Mouse (Mus musculus) hindbrain, embryonic 10.5 days (tissue): ENCODE measurements around the gene Rpl41. TPM values are rescaled to one million over a fixed set of nuclear protein-coding genes. Genes with fewer than 3 reads are reported as not detected.
"Not testable (repeated sequence)": the region's sequence is repeated elsewhere in the genome, so short reads cannot be mapped to it uniquely, and the experiment has no call there.

Source experiments
- DNase-seq: peaks from one replicate; pipeline ENCODE4 v3.0.0-alpha.2; 2017; ENCODE audit warnings: low spot score
- H3K27ac ChIP-seq: fragments of 300-500 bp; sonication (generic); 2 replicates; pipeline ENCODE4 v1.5.1; 2016; ENCODE audit warnings: mild to moderate bottlenecking, moderate library complexity
- H3K27me3 ChIP-seq: fragments of 300-500 bp; sonication (generic); 2 replicates; pipeline ENCODE4 v1.6.1; 2016; ENCODE audit warnings: mild to moderate bottlenecking; ENCODE audit not compliant: poor library complexity, insufficient read depth, severe bottlenecking
- H3K36me3 ChIP-seq: fragments of 300-500 bp; sonication (generic); 2 replicates; pipeline ENCODE4 v1.6.1; 2016; ENCODE audit warnings: mild to moderate bottlenecking, moderate library complexity
- H3K4me1 ChIP-seq: fragments of 300-500 bp; sonication (generic); replicated peaks from 2 replicates; pipeline ENCODE4 v1.6.1; 2016; ENCODE audit warnings: mild to moderate bottlenecking
- H3K4me3 ChIP-seq: fragments of 300-500 bp; sonication (generic); 2 replicates; pipeline ENCODE4 v1.5.1; 2016; ENCODE audit warnings: mild to moderate bottlenecking, moderate library complexity
- H3K9me3 ChIP-seq: fragments of 300-500 bp; sonication (generic); 2 replicates; pipeline ENCODE4 v1.6.1; 2016; ENCODE audit warnings: mild to moderate bottlenecking, moderate library complexity
- WGBS: fragments of 180-500 bp; shearing (Covaris S2); methylation state at CpG from one replicate; pipeline ENCODE4 v1.1.7; 2016; 5-methylcytosine and 5-hydroxymethylcytosine counted together
- polyA plus RNA-seq: library from polyadenylated mRNA; unstranded; fragments of >200 nt; fragmentation: Nextera tagmentation; extraction: Ambion mirVana; gene quantifications from 2 replicates; pipeline ENCODE4 v1.2.1, GENCODE M21; 2016

Gene Rpl41
- polyA plus RNA-seq, 1 experiment from 2014 or later = 2,868 TPM

DNA sequence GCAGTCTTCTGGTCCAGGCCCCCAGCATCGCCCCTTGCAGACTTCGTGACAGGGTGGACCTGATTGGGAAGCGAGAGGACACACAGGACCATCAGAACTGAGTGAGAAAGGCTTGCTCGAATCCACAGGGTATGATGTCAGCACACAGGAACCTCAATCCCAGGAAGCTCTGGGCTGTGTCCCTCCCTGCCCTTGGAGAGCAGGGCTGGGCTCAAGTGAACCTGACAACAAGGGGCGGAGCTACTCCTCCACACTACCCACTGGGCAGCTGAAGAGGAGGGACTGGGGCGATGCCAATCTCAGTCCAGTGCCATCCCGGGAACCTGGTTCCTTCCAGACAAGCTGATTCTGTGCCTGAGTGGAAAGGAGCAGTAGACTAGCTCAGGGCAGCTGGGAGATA lies 34.5 kb upstream of the Rpl41 start:
- Histone ChIP-seq H3K9me3 (no peaks in the 10 kb centered on the region), H3K4me3 (peak overlapping the region; percentile 5; the same call in 1 of the 2 replicates), H3K27me3 (peaks cover 58% of the 10 kb centered on the region), H3K36me3 (no peaks in the 10 kb centered on the region), H3K27ac (no peak overlapping the region), H3K4me1 (peaks cover 21% of the 10 kb centered on the region)
- 15% methylated on average over 7 of the region's 7 CpGs for WGBS
- no peak for DNase-seq

DNA sequence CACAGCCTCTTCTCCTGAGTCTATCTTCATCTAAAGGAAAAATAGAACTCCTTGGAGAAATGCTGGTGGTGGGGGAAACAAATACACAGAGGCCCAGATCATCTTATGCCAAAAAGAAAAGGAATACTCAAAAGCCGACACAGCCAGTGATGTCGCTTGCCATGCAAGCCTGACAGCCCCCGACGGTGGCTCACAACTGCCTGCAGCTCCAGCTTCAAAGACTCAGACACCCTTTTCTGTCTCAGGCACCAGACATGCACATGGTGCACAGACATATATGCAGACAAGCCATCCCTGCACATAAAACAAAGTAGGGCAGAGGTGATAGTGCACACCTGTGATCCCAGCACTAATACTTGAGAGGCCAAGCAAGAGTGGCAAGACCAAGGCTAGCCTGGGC lies 30.6 kb upstream of the Rpl41 start:
- Histone ChIP-seq H3K4me3 (no peak overlapping the region), H3K4me1 (peaks cover 7% of the 10 kb centered on the region; the same call in 1 of the 2 replicates), H3K9me3 (0 out of 2 replicates have a peak, but pooled peaks cover 2% of the 10 kb centered on the region), H3K36me3 (peaks cover 3% of the 10 kb centered on the region; the same call in 1 of the 2 replicates), H3K27ac (no peak overlapping the region), H3K27me3 (peaks cover 20% of the 10 kb centered on the region)
- DNase-seq = no peak
- 86% methylated on average over 4 of the region's 4 CpGs for whole genome bisulfite sequencing

DNA sequence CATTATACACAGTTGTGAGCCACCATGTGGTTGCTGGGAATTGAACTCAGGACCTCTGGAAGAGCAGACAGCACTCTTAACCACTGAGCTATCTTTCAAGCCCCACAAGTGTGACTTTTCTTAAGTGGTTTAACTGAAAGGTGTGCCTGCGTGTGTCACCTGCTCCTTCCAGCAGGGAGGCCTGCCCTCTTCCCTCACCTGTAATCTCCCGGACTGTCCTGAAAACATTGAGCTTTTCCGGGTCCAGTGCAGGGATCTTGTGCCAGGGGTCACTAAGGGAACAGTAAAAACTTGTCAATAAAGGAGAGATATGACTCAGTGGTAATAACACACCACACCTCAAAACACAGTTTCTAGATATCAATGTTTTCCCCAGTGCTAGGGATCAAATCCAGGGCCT lies 30.2 kb upstream of the Rpl41 start:
- 0 out of 2 replicates have a peak, but pooled peaks cover 2% of the 10 kb centered on the region for H3K9me3 ChIP-seq
- peaks cover 3% of the 10 kb centered on the region; the same call in 1 of the 2 replicates for H3K36me3 ChIP-seq
- 89% methylated on average over 3 of the region's 3 CpGs for WGBS
- no peak overlapping the region for H3K27ac ChIP-seq
- H3K4me1 ChIP-seq = peaks cover 7% of the 10 kb centered on the region; the same call in 1 of the 2 replicates
- H3K4me3 ChIP-seq = no peak overlapping the region
- DNase-seq = no peak
- peaks cover 16% of the 10 kb centered on the region for H3K27me3 ChIP-seq

DNA sequence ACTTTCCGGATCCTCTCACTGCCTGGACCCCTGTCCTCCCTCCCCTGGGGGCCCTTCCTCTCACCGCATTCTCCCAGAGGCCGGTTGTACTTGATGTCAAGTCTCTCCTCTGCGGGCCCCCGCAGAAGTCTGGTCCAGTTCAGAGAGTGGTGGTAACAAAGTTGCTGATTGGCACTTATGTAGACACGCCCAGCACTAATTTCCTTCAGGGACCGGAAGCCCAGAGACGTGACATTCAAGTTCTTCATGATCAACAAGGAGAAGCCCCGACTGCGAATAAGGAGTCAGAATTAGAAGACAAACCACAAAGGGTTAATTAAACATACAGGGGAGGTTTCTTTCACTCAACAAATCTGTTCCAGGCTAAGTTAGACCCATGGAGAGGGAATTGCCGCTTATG lies 29.2 kb upstream of the Rpl41 start:
- Histone ChIP-seq H3K4me3 (no peak overlapping the region), H3K36me3 (peaks cover 3% of the 10 kb centered on the region; the same call in 1 of the 2 replicates), H3K27ac (no peak overlapping the region), H3K9me3 (0 out of 2 replicates have a peak, but pooled peaks cover 2% of the 10 kb centered on the region), H3K4me1 (no peaks in the 10 kb centered on the region; the same call in 1 of the 2 replicates), H3K27me3 (peaks cover 7% of the 10 kb centered on the region; the same call in 1 of the 2 replicates)
- no peak for DNase-seq
- WGBS = 80% methylated on average over 11 of the region's 11 CpGs

DNA sequence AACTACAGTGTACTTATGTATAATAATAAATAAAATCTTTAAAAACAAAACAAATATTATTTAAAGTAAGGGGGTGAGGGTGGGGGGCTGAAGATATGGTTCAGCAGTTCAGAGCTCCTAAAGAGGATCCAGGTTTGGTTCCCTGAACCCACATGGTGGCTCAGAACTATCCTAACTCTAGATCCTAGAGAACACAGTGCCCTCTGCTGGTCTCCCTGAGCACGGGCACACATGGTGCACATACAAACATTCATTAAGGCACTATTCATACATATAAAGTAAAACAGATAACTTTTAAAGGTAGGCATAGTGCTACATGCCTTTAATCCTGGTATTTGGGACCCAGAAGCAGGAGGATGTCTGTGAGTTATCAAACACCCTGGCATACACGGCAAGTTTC lies 26.0 kb upstream of the Rpl41 start:
- 94% methylated on average over 2 of the region's 2 CpGs for WGBS

DNA sequence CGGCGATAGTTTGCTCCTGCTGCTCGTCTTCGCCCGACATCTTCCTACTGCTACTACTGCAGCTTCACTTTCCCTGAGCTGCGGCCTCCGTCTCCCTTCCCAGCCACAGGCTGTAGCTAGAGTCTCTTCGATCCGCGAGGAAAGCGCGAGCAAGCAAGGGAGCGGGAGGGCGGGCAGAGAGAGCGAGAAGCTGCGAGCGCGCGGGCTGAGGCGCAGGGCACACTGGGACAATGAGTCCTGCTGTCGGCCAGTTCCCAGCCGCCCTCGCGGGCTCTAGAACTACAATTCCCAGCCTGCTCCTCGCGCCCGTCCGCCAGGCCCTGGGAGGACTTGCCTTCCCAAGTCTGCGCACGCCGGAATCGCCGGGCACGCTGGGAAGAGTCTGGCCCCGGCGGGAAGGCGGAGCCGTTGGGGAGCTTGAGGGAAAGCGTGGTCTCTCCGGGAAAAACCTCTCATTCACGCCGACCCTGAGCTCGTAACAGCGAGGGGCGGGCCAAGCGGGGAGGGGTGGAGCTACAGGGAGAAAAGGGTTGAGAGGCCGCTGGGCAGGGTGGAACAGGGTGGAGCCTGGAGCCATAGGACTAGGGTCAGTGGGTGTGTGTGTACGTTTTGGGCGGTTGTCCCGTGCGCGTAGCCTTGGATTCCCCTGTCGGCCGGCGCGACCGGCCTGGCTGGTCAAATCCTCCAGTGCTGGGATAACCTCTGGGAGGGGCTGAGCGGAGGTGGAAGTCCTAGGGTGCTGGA lies 16.9 kb upstream of the Rpl41 start, which contains the start of gene Pa2g4:
Pa2g4 (minus strand) TSS at position 200 of the 744 bp plus-strand sequence.
- peak; percentile 100 for DNase-seq
- H3K4me3 ChIP-seq = peak within 1 kb of the TSS; percentile 98
- H3K27me3 ChIP-seq = no peaks in the 10 kb centered on the region
- WGBS = under 1% methylated on average over 58 of the region's 58 CpGs
- peaks cover 31% of the 10 kb centered on the region for H3K36me3 ChIP-seq
- no peaks in the 10 kb centered on the region for H3K9me3 ChIP-seq
- H3K4me1 ChIP-seq = peaks cover 31% of the 10 kb centered on the region
- peak within 1 kb of the TSS; percentile 94 for H3K27ac ChIP-seq

More for the DNA sequence above, 26.0 kb upstream of the Rpl41 start:
- Histone ChIP-seq H3K4me1 (no peaks in the 10 kb centered on the region; the same call in 1 of the 2 replicates), H3K27ac (no peak overlapping the region), H3K4me3 (no peak overlapping the region), H3K36me3 (peaks cover 3% of the 10 kb centered on the region; the same call in 1 of the 2 replicates), H3K27me3 (no peaks in the 10 kb centered on the region), H3K9me3 (0 out of 2 replicates have a peak, but pooled peaks cover 2% of the 10 kb centered on the region)
- DNase-seq = no peak

DNA sequence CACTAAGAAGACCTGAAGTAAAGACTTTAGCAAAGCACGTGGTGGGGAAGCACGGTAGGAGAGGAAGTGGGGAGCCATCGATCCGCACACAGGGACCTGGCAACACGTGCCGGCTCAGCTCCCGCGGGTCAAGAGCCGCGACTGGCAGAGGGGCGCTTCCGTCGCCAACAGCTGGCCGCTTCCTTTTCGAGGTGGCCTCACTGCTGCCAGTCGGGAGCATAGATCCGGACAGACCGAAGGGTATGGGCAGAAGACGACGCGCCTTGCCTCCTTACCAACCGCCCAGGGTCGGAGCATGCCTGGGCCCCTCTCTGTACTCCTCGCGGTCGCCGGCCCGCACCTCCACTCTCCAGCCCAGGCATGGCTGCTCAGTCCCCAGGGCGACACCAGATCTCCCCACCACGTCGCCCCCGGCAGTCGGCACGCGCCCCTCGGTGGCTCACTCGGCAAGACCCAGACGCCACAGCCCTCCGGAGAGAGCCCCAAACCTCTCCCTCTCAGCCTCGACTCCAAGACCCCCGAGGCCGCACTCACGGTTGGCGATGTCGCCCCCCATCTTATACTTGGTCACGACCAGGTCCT lies 16.2 kb upstream of the Rpl41 start:
- Histone ChIP-seq H3K4me3 (peak overlapping the region; percentile 98), H3K27me3 (no peaks in the 10 kb centered on the region), H3K27ac (peak overlapping the region; percentile 94), H3K9me3 (no peaks in the 10 kb centered on the region), H3K36me3 (peaks cover 37% of the 10 kb centered on the region), H3K4me1 (peaks cover 31% of the 10 kb centered on the region)
- WGBS = under 1% methylated on average over 46 of the region's 46 CpGs
- peak; percentile 61 for DNase-seq

DNA sequence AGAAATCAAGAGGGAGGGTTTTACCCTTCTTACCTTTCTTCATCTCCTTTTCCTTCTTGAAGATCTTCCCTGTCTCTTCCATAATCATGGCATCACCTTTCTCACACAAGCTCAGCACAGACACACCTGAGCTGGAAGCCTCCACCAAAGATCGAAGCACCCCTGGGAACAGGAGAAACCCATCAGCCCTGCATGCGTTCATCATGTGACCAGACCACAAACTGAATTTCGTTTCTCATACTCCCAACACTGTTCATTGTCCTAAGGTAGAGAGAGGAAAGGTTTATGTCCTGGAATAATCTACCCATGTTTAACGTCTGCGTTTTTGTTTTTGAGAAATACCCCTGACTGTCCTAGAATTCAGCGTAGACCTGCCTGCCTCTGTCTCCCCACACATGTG lies 14.4 kb upstream of the Rpl41 start:
- H3K4me1 ChIP-seq = peaks cover 31% of the 10 kb centered on the region
- no peaks in the 10 kb centered on the region for H3K9me3 ChIP-seq
- H3K4me3 ChIP-seq = peak overlapping the region; percentile 98
- H3K27ac ChIP-seq = no peak overlapping the region
- H3K27me3 ChIP-seq = no peaks in the 10 kb centered on the region
- 95% methylated on average over 6 of the region's 6 CpGs for WGBS
- no peak for DNase-seq
- H3K36me3 ChIP-seq = peaks cover 55% of the 10 kb centered on the region

DNA sequence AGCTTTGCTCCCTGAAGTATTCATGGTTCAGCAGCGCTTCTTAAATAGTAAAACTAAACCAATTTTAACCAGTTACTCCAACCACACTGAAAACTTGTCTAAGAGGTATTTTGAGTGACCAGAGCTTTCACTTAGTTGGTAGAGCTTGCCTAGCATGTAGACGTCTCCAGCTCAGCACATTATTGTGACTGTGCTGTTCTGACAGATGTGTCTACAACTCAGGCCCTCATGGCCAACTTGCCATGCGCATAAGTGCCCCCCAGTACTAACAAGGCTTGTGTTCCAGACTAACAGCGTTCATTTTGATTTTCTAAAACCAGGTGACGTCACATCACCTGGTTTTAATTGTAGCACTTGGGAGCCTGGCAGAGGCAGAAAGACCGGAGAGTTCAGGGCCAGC lies 7.9 kb upstream of the Rpl41 start:
- 84% methylated on average over 6 of the region's 6 CpGs for WGBS

DNA sequence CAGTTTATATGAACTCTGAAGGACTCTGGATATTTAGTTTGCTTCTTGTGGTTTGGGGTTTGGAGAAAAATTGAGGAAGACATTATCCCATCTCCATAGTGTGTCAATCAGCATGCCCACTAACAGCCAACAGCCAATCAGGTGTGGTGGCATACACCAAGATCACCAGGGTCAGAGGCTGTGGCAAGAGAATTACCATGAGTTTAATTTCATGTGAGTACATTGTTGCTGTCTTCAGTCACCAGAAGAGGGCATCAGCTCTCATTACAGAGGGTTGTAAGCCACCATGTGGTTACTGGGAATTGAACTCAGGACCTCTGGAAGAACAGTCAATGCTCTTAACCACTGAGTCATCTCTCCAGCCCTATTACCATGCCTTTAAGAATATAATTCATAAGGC lies 7.2 kb upstream of the Rpl41 start:
- H3K9me3 ChIP-seq = no peaks in the 10 kb centered on the region
- H3K36me3 ChIP-seq = peaks cover 49% of the 10 kb centered on the region
- DNase-seq = no peak
- no peak overlapping the region for H3K4me3 ChIP-seq
- H3K27me3 ChIP-seq = no peaks in the 10 kb centered on the region
- H3K27ac ChIP-seq = no peak overlapping the region
- no peaks in the 10 kb centered on the region for H3K4me1 ChIP-seq

More for the DNA sequence above, 7.9 kb upstream of the Rpl41 start:
- H3K9me3 ChIP-seq = no peaks in the 10 kb centered on the region
- H3K36me3 ChIP-seq = peaks cover 55% of the 10 kb centered on the region
- H3K4me3 ChIP-seq = no peak overlapping the region
- H3K4me1 ChIP-seq = no peaks in the 10 kb centered on the region
- no peak for DNase-seq
- H3K27ac ChIP-seq = no peak overlapping the region
- H3K27me3 ChIP-seq = no peaks in the 10 kb centered on the region

DNA sequence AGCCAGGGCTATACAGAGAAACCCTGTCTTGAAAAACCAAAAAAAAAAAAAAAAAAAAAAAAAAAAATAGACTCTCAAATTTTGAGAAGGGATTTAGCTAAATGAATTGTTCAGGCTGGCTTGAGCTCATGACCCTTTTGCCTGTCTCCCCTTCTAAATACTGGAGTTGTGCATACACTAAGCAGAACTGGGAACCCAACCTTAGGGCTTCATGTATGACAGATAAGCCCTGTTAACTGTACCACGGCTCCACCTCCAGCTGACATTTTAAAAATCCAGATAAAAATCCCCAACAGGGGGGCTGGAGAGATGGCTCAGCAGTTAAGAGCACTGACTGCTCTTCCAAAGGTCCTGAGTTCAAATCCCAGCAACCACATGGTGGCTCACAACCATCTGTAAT lies 6.5 kb upstream of the Rpl41 start:
- not testable (repeated sequence) for H3K9me3 ChIP-seq, H3K4me3 ChIP-seq, H3K27ac ChIP-seq, DNase-seq, H3K27me3 ChIP-seq, H3K4me1 ChIP-seq
- peaks cover 41% of the 10 kb centered on the region for H3K36me3 ChIP-seq
- 93% methylated on average over 1 of the region's 1 CpGs for WGBS

DNA sequence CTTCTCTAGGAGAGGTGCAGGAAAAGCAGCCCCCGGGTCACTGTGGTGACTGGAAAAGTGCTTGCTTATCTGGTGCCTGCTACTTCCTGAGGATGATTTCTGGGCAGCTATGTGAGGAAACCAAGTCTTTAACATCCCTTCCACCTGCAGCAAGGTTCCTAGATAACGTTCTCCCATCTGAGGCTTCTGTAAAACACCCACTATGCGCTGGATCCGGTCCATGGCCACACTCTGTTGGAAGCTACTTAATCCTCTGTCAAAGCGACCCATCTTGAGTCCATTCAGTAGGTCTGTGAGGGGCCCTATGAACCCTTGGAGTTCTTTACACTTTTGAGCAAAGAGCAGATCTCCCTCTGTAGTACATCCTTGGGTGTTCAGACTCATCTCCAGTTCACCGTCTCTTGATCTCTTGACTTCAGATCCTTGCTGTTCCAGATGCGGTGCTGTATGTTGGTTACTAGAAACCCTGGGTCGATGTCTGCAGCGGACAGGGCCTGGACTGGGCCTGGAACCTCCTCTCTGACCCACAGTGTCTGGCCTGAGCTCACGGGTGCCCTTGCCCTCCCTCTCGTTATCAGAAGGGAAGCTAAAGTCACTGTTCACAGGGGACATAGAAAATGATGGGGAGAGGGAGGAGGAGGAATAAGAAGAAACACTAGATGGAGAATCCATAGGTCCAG lies 1.2 kb upstream of the Rpl41 start:
- H3K27me3 ChIP-seq, H3K36me3 ChIP-seq, H3K9me3 ChIP-seq, H3K4me3 ChIP-seq, DNase-seq, H3K27ac ChIP-seq: not testable (repeated sequence)
- H3K4me1 ChIP-seq = peaks cover 19% of the 10 kb centered on the region
- WGBS = 92% methylated on average over 11 of the region's 11 CpGs

DNA sequence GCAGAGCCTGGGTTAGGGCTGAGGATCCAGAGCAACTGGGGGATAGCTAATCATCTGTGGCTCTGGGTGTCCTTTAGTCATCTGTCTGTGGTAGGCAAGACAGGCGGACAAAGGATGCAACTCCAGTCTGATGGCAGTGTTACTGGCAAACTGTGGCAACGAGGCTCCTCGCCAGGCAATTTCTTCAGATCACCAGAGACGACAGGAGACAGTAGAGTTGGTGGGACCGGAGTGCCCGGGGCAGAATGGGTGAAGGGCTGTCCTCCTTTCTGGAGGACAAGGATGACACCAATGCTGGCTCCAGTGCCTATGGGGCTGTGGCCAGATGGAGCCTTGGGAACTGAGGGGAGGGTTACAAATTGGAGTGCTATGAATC lies 565 bp upstream of the Rpl41 start:
- DNase-seq, H3K9me3 ChIP-seq, H3K27me3 ChIP-seq, H3K27ac ChIP-seq: not testable (repeated sequence)
- WGBS = 71% methylated on average over 6 of the region's 6 CpGs
- Histone ChIP-seq H3K4me3 (peak overlapping the region; percentile 86), H3K36me3 (peaks cover 14% of the 10 kb centered on the region), H3K4me1 (peaks cover 19% of the 10 kb centered on the region)
